Mouse (Mus musculus) heart, embryonic 16.5 days (tissue): ENCODE data around the gene Arhgap10. TPM values are rescaled to one million over a fixed set of nuclear protein-coding genes. Genes with fewer than 3 reads are reported as not detected.

ENCODE experiments used
- ATAC-seq: fragments of 200-750 bp; cut with Nextera tagmentation; replicated peaks from 2 replicates; pipeline ENCODE4 v1.8.0; 2017; ENCODE audit warnings: moderate number of reproducible peaks; ENCODE audit not compliant: insufficient read depth, low FRiP score; ENCODE audit errors: extremely low read depth
- H3K27ac ChIP-seq: fragments of 300-500 bp; sonication (generic); 2 replicates; pipeline ENCODE4 v1.5.1; 2014; ENCODE audit warnings: mild to moderate bottlenecking, low read length, control low read depth, moderate library complexity
- H3K27me3 ChIP-seq: fragments of 300-500 bp; sonication (generic); 2 replicates; pipeline ENCODE4 v1.6.1; 2014; ENCODE audit warnings: low read length, mixed read lengths; ENCODE audit not compliant: control insufficient read depth, insufficient read depth
- H3K36me3 ChIP-seq: fragments of 300-500 bp; sonication (generic); 2 replicates; pipeline ENCODE4 v1.6.1; 2014; ENCODE audit not compliant: control insufficient read depth, insufficient read depth
- H3K4me1 ChIP-seq: fragments of 300-500 bp; sonication (generic); 2 replicates; pipeline ENCODE4 v1.6.1; 2014; ENCODE audit warnings: low read length, mixed read lengths; ENCODE audit not compliant: control insufficient read depth, insufficient read depth
- H3K4me2 ChIP-seq: fragments of 300-500 bp; sonication (generic); 2 replicates; pipeline ENCODE4 v1.6.1; 2014; ENCODE audit warnings: low read depth, mild to moderate bottlenecking, control low read depth, low read length
- H3K4me3 ChIP-seq: fragments of 300-500 bp; sonication (generic); 2 replicates; pipeline ENCODE4 v1.5.1; 2014; ENCODE audit warnings: mild to moderate bottlenecking, control low read depth, low read length
- H3K9ac ChIP-seq: fragments of 300-500 bp; sonication (generic); 2 replicates; pipeline ENCODE4 v1.6.1; 2014; ENCODE audit warnings: low read length, control low read depth
- H3K9me3 ChIP-seq: fragments of 300-500 bp; sonication (generic); replicated peaks from 2 replicates; pipeline ENCODE4 v1.6.1; 2016; ENCODE audit warnings: low read length; ENCODE audit not compliant: control insufficient read depth
- WGBS: fragments of 180-500 bp; shearing (Covaris S2); extraction: QIAGEN DNeasy Blood & Tissue Kit; methylation state at CpG from one replicate; pipeline ENCODE4 v1.1.7; 2014; 5-methylcytosine and 5-hydroxymethylcytosine counted together
- polyA plus RNA-seq: library from polyadenylated mRNA; unstranded; fragments of >200 nt; fragmentation: Nextera tagmentation; extraction: Ambion mirVana; gene quantifications from 2 replicates; pipeline ENCODE4 v1.2.1, GENCODE M21; 2015

The Arhgap10 gene
- polyA plus RNA-seq, 1 experiment from 2014 or later = 33.9 TPM

DNA sequence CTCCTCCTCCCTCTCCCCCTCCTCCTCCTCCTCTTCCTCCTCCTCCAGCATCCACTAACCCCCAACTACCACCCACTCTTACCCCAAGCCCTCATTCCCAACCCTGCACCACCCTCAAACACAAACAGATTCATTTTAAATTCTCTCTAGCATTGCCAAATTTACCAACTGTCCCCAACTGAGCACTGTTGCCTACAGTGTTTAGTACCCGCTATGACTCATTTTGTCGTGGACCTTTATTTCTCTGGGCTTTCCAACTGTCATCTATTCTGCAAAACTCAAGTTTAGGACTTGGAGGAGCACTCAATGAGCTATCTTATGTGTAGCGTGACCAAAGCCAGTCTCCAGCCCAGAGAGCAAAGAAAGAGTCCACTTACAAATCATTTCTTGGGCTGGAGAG is 115.8 kb downstream of the Arhgap10 start:
- H3K36me3 ChIP-seq = peaks cover 26% of the 10 kb centered on the region
- 95% methylated on average over 3 of the region's 3 CpGs for WGBS

DNA sequence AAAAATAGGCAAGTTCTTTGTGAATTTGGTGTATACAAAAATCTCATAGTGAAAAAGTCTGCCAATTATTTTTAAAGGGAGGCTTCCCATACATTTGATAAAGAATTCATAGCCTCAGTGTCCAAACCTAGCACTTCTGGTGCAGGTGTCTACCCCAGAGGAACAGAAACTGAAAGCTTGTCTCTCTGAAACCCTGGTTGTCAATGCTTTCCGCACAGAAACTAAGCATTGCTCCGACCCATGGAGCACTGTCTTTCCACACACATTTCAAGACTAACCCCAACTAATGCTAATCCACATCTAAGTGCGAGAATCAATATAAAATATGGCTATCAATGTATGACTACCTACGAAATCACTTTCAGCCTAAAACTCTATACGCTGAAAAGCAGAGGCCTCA is 116.6 kb downstream of the Arhgap10 start:
- H3K9me3 ChIP-seq = peaks cover 12% of the 10 kb centered on the region
- H3K4me3 ChIP-seq = no peak overlapping the region
- H3K4me2 ChIP-seq = no peak overlapping the region
- no peak for ATAC-seq
- H3K9ac ChIP-seq = no peak overlapping the region
- H3K36me3 ChIP-seq = peaks cover 30% of the 10 kb centered on the region
- WGBS = 93% methylated on average over 5 of the region's 5 CpGs
- H3K27ac ChIP-seq = no peak overlapping the region
- no peaks in the 10 kb centered on the region for H3K4me1 ChIP-seq
- no peaks in the 10 kb centered on the region for H3K27me3 ChIP-seq

More for the DNA sequence above, 115.8 kb downstream of the Arhgap10 start:
- no peak for ATAC-seq
- Histone ChIP-seq H3K27ac (no peak overlapping the region), H3K27me3 (no peaks in the 10 kb centered on the region), H3K9ac (no peak overlapping the region), H3K9me3 (peaks cover 9% of the 10 kb centered on the region), H3K4me2 (no peak overlapping the region), H3K4me3 (no peak overlapping the region), H3K4me1 (no peaks in the 10 kb centered on the region)

DNA sequence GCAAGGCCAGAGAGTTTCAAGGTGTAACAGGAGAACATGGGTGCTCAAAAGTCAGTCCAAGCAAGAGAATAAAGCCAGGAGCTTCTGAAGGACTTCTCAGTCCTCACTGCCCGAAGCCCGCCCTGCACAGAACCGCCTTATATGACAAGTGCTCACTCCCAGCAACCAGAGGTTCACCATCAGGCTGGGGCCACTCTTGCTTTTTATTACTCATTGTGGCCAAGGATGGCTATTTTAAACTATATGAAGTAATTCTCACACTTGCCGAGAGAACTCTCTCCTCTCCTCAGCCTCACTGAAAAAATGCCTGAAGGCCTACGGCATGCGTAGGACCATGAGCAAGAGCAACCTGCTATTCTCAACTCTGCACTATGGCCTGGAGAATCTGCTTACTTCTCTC is 133.7 kb downstream of the Arhgap10 start:
- no peaks in the 10 kb centered on the region for H3K9me3 ChIP-seq
- no peaks in the 10 kb centered on the region for H3K27me3 ChIP-seq
- no peak overlapping the region for H3K9ac ChIP-seq
- 72% methylated on average over 6 of the region's 6 CpGs for WGBS
- H3K4me2 ChIP-seq = no peak overlapping the region
- ATAC-seq = no peak
- H3K4me3 ChIP-seq = no peak overlapping the region
- H3K27ac ChIP-seq = no peak overlapping the region; the same call in 1 of the 2 replicates
- peaks cover 27% of the 10 kb centered on the region for H3K36me3 ChIP-seq
- H3K4me1 ChIP-seq = no peaks in the 10 kb centered on the region; the same call in 1 of the 2 replicates

DNA sequence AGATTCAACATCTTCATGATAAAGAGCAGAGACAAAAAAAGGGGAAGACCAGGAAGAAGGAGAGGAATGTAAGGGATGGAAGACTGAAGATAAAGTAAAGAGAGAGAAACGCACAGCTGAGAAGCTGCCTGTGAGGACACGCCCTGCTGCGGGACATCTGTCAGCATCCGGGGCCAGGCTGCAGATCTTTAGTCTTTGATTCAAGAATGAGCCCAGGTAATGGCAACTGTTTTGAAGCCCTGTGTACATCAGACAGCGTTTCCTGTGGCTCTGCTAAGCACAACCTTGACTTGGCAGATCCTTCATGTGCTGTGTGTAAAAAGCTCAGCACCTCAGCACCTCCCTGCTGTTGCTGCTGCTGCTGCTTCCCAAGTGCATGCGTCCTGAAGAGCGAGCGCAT is 134.1 kb downstream of the Arhgap10 start:
- peaks cover 1% of the 10 kb centered on the region; the same call in 1 of the 2 replicates for H3K9me3 ChIP-seq
- H3K27me3 ChIP-seq = no peaks in the 10 kb centered on the region
- no peaks in the 10 kb centered on the region; the same call in 1 of the 2 replicates for H3K4me1 ChIP-seq
- H3K27ac ChIP-seq = no peak overlapping the region
- no peak overlapping the region for H3K9ac ChIP-seq
- no peak overlapping the region for H3K4me3 ChIP-seq
- H3K4me2 ChIP-seq = no peak overlapping the region
- whole genome bisulfite sequencing = 80% methylated on average over 8 of the region's 8 CpGs
- peaks cover 31% of the 10 kb centered on the region for H3K36me3 ChIP-seq
- no peak for ATAC-seq

DNA sequence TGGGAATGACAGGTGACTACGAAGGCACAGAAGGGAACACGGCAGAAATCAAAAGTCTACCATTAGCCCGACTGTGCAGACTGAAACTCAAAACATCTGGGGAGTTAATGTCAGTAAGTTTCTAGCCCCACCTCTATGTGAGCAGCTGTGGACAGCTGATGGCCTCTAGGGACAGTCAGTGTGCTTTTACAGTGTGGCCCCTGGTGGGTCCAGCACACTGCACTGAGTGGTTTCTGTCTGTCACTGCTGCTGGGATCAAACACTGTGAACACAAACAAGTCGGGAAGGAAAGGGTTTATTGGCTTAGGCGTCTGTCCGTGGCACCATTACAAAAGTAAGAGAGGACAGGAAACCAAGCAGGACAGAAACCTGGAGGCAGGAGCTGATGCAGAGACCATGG is 136.9 kb downstream of the Arhgap10 start:
- peaks cover 8% of the 10 kb centered on the region for H3K4me1 ChIP-seq
- 69% methylated on average over 6 of the region's 6 CpGs for WGBS
- H3K4me2 ChIP-seq = no peak overlapping the region
- no peak for ATAC-seq
- H3K27ac ChIP-seq = no peak overlapping the region
- no peaks in the 10 kb centered on the region for H3K27me3 ChIP-seq
- H3K9ac ChIP-seq = no peak overlapping the region
- peaks cover 29% of the 10 kb centered on the region for H3K36me3 ChIP-seq
- H3K4me3 ChIP-seq = no peak overlapping the region
- H3K9me3 ChIP-seq = peaks cover 2% of the 10 kb centered on the region; the same call in 1 of the 2 replicates

DNA sequence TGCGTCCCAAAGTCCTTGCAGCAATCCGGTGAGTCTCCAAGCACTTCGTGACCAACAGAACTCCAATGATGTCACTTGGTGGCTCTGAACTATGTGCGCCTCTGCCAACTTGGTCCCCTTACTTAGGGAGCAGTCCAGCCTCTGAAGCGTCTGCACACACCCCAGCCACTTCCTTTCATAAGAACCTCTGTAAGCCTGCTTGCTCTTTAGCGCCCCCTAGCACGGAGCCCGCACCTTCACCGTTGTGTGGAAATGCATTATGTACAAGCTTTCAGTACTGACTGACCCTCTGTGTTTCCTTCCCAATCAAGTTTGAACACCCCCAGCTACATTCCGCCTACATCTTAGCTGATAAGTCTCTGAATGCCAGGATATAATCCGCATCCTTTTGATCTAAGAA is 138.5 kb downstream of the Arhgap10 start:
- no peaks in the 10 kb centered on the region for H3K27me3 ChIP-seq
- no peak overlapping the region for H3K4me3 ChIP-seq
- no peak overlapping the region for H3K27ac ChIP-seq
- no peak overlapping the region for H3K4me2 ChIP-seq
- no peak overlapping the region for H3K9ac ChIP-seq
- peaks cover 35% of the 10 kb centered on the region for H3K36me3 ChIP-seq
- ATAC-seq = no peak
- peaks cover 2% of the 10 kb centered on the region; the same call in 1 of the 2 replicates for H3K9me3 ChIP-seq
- H3K4me1 ChIP-seq = peaks cover 11% of the 10 kb centered on the region
- 67% methylated on average over 11 of the region's 11 CpGs for WGBS

DNA sequence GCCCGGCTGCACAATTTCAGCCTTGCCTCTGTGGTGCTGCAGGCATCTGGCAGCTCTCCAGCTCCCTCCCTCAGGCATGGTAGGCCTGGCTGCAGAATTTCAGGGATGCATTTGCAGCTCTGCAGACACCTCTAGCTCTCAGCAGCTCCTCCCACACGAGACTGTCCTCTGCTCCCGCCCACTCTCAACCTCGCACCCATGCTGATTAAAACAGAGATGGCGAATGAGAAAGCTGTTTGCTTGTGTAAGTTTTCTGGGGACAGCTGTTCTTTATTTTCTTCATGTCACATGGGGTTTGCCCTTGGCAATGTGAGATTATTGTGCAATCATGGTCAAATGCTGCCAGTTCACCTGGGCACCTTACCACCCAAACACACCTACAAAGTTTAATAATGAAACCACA is 141.3 kb downstream of the Arhgap10 start:
- H3K27ac ChIP-seq = 0 out of 2 replicates have a peak overlapping the region, but pooled peaks have one; percentile 18
- no peak overlapping the region; the same call in 1 of the 2 replicates for H3K4me2 ChIP-seq

DNA sequence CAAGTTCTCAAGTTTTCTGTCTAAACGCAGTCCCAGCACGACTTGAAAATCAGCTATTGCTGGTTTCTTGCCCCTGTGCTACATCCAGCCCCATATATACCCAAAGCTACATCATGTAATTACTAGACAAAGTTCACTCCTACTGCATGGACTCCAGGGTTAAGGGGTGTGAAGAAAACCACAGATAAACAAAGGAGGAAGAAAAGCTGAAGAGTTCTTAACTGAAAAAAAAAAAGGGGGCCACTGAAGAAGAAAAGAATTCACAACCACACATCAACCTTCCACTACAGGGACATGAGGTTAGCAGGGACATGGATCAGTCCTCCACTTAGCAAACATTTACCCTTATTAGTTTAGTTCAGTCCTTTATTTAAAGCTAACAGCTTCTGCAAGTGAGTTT is 141.8 kb downstream of the Arhgap10 start:
- H3K4me2 ChIP-seq = no peak overlapping the region
- H3K9ac ChIP-seq = no peak overlapping the region
- H3K36me3 ChIP-seq = peaks cover 35% of the 10 kb centered on the region
- WGBS = 63% methylated on average over 2 of the region's 2 CpGs
- H3K9me3 ChIP-seq = peaks cover 2% of the 10 kb centered on the region; the same call in 1 of the 2 replicates
- ATAC-seq = no peak
- no peak overlapping the region for H3K27ac ChIP-seq
- H3K27me3 ChIP-seq = no peaks in the 10 kb centered on the region
- H3K4me3 ChIP-seq = no peak overlapping the region
- peaks cover 11% of the 10 kb centered on the region for H3K4me1 ChIP-seq

More for the DNA sequence above, 141.3 kb downstream of the Arhgap10 start:
- WGBS = 17% methylated on average over 5 of the region's 5 CpGs
- no peaks in the 10 kb centered on the region for H3K27me3 ChIP-seq
- H3K9ac ChIP-seq = no peak overlapping the region
- peak; percentile 67 for ATAC-seq
- H3K9me3 ChIP-seq = peaks cover 2% of the 10 kb centered on the region; the same call in 1 of the 2 replicates
- H3K4me3 ChIP-seq = no peak overlapping the region
- peaks cover 11% of the 10 kb centered on the region for H3K4me1 ChIP-seq
- H3K36me3 ChIP-seq = peaks cover 39% of the 10 kb centered on the region

DNA sequence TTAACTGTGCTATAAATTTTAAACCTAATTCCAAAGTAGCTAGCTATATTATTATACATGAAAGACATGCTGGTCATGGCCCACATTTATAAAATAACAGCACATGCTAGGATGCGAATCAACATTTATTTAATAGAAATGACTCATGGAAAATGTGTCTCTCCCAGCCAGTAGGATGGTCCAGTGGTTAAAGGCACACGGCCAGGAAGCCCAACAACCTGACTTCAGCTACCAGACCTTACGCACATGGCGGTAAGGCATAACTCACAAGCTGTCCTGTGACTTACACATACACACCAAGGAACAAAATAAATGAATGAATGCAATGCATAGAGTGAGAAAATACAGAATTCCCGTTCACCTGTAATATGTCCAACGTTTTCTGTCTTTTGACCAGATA is 146.7 kb downstream of the Arhgap10 start:
- Histone ChIP-seq H3K9me3 (no peaks in the 10 kb centered on the region), H3K27me3 (no peaks in the 10 kb centered on the region), H3K4me2 (no peak overlapping the region), H3K9ac (no peak overlapping the region), H3K27ac (no peak overlapping the region), H3K4me1 (peaks cover 9% of the 10 kb centered on the region), H3K36me3 (peaks cover 21% of the 10 kb centered on the region), H3K4me3 (no peak overlapping the region)
- no peak for ATAC-seq
- WGBS = 96% methylated on average over 6 of the region's 6 CpGs
